Mouse (Mus musculus): Measurements from ENCODE around the gene Strbp. TPM values are rescaled to one million over a fixed set of nuclear protein-coding genes. Genes with fewer than 3 reads are reported as not detected.

Strbp gene
- polyA plus RNA-seq, 1 experiment = 133 TPM

DNA sequence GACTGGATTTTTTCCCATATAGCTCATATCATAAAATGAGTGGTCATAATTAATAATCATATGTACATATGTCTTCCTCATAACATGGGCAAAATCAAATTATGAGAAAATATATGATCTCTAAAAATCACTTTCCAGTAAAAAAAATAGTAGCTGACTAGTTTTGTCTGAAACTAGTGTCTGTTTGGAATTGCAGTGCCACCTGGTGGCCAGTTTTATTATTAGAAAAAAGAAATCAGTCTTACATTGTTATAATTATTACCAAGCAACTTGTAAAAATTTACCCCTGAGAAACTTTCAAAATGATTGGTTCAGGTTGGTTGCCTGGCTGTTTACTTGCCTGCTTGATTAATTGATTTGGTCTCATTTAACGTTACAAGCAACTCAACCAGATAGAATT, 218.3 kb downstream of the Strbp start:
- no peaks in the 10 kb centered on the region for H3K27me3 ChIP-seq (ENCODE audit: control insufficient read depth, insufficient read depth, low read length, poor library complexity, severe bottlenecking)
- H3K4me3 ChIP-seq (ENCODE audit: low read depth, low read length) = no peak overlapping the region
- TF ChIP-seq EP300 (IDR thresholded peaks at IDR 0.05; ENCODE audit: insufficient read depth, low read depth, low read length) = no peak
- TF ChIP-seq POLR2A (IDR thresholded peaks at IDR 0.05; ENCODE audit: insufficient read depth, low read length) = no peak
- TF ChIP-seq CTCF (IDR thresholded peaks at IDR 0.05; ENCODE audit: low read depth, low read length) = no peak
- H3K4me1 ChIP-seq (ENCODE audit: control insufficient read depth, insufficient read depth, low read length) = no peaks in the 10 kb centered on the region
- H3K9ac ChIP-seq (ENCODE audit: low read depth, poor library complexity, severe bottlenecking) = no peak overlapping the region
- H3K27ac ChIP-seq (ENCODE audit: insufficient read depth, low read length) = no peak overlapping the region
- peaks cover 39% of the 10 kb centered on the region for H3K36me3 ChIP-seq (ENCODE audit: control insufficient read depth, insufficient read depth, low read length, poor library complexity, severe bottlenecking)
- H3K9me3 ChIP-seq (replicated peaks; ENCODE audit: control insufficient read depth, insufficient read depth, low read length, poor library complexity, severe bottlenecking) = no peaks in the 10 kb centered on the region

DNA sequence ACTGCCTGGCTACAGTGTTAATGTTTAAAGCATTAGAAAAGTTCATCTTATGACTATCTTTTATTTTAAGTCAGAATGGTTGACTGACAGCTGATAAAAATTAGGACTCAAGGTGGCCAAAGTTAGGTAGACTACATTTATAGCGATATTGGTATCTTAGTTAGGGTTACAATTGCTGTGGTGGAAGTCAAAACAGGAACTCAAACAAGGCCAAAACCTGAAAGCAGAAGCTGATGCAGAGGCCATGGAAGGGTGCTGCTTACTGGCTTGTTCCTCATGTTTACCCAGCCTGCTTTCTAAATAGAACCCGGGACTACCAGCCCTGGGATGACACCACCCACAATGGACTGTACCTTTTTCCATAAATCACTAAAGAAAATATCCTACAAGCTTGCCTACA, 219.5 kb downstream of the Strbp start:
- no peaks in the 10 kb centered on the region for H3K4me1 ChIP-seq (ENCODE audit: control insufficient read depth, insufficient read depth, low read length)
- H3K4me3 ChIP-seq (ENCODE audit: low read depth, low read length) = no peak overlapping the region
- H3K9me3 ChIP-seq (replicated peaks; ENCODE audit: control insufficient read depth, insufficient read depth, low read length, poor library complexity, severe bottlenecking) = no peaks in the 10 kb centered on the region
- TF ChIP-seq EP300 (IDR thresholded peaks at IDR 0.05; ENCODE audit: insufficient read depth, low read depth, low read length) (no peak), CTCF (IDR thresholded peaks at IDR 0.05; ENCODE audit: low read depth, low read length) (no peak), POLR2A (IDR thresholded peaks at IDR 0.05; ENCODE audit: insufficient read depth, low read length) (no peak)
- H3K27ac ChIP-seq (ENCODE audit: insufficient read depth, low read length) = no peak overlapping the region
- H3K27me3 ChIP-seq (ENCODE audit: control insufficient read depth, insufficient read depth, low read length, poor library complexity, severe bottlenecking) = no peaks in the 10 kb centered on the region
- no peak overlapping the region for H3K9ac ChIP-seq (ENCODE audit: low read depth, poor library complexity, severe bottlenecking)
- H3K36me3 ChIP-seq (ENCODE audit: control insufficient read depth, insufficient read depth, low read length, poor library complexity, severe bottlenecking) = peaks cover 29% of the 10 kb centered on the region

DNA sequence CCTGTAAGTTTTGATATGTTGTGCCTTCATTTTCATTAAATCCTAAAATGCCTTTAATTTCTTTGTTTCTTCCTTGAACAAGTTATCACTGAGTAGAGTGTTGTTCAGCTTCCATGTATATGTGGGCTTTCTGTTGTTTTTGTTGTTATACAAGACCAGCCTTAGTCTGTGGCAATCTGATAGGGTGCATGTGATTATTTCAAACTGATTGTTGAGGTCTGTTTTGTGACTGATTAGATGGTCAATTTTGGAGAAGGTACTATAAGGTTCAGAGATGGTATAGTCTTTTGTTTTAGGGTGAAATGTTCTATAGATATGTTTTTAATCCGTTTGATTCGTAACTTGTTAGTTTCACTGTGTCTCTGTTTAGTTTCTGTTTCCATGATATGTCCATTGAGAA, 223.6 kb downstream of the Strbp start:
- Histone ChIP-seq H3K27ac (ENCODE audit: insufficient read depth, low read length) (no peak overlapping the region), H3K36me3 (ENCODE audit: control insufficient read depth, insufficient read depth, low read length, poor library complexity, severe bottlenecking) (peaks cover 25% of the 10 kb centered on the region)
- TF ChIP-seq CTCF (IDR thresholded peaks at IDR 0.05; ENCODE audit: low read depth, low read length) (no peak), EP300 (IDR thresholded peaks at IDR 0.05; ENCODE audit: insufficient read depth, low read depth, low read length) (no peak), POLR2A (IDR thresholded peaks at IDR 0.05; ENCODE audit: insufficient read depth, low read length) (no peak)

DNA sequence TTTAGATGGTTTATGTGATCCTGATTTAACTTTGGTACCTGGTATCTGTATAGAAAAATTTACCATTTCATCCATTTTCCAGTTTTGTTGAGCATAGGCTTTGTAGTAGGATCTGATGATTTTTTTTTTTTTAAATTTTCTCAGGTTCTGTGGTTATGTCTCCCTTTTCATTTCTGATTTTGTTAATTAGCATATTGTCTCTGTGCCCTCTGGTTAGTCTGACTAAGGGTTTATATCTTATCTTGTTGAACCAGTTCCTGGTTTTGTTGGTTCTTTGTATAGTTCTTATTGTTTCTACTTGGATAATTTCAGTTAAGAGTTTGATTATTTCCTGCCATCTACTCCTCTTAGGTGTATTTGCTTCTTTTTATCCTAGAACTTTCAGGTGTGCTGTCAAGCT, 224.1 kb downstream of the Strbp start:
- Histone ChIP-seq H3K4me1 (ENCODE audit: control insufficient read depth, insufficient read depth, low read length) (no peaks in the 10 kb centered on the region), H3K9ac (ENCODE audit: low read depth, poor library complexity, severe bottlenecking) (no peak overlapping the region), H3K36me3 (ENCODE audit: control insufficient read depth, insufficient read depth, low read length, poor library complexity, severe bottlenecking) (peaks cover 25% of the 10 kb centered on the region), H3K27ac (ENCODE audit: insufficient read depth, low read length) (no peak overlapping the region), H3K4me3 (ENCODE audit: low read depth, low read length) (no peak overlapping the region), H3K9me3 (replicated peaks; ENCODE audit: control insufficient read depth, insufficient read depth, low read length, poor library complexity, severe bottlenecking) (no peaks in the 10 kb centered on the region; the same call in none of the 2 replicates), H3K27me3 (ENCODE audit: control insufficient read depth, insufficient read depth, low read length, poor library complexity, severe bottlenecking) (no peaks in the 10 kb centered on the region)
- TF ChIP-seq CTCF (IDR thresholded peaks at IDR 0.05; ENCODE audit: low read depth, low read length) (no peak), POLR2A (IDR thresholded peaks at IDR 0.05; ENCODE audit: insufficient read depth, low read length) (no peak), EP300 (IDR thresholded peaks at IDR 0.05; ENCODE audit: insufficient read depth, low read depth, low read length) (no peak)

More for the DNA sequence above, 223.6 kb downstream of the Strbp start:
- Histone ChIP-seq H3K4me3 (ENCODE audit: low read depth, low read length) (no peak overlapping the region), H3K27me3 (ENCODE audit: control insufficient read depth, insufficient read depth, low read length, poor library complexity, severe bottlenecking) (no peaks in the 10 kb centered on the region), H3K9me3 (replicated peaks; ENCODE audit: control insufficient read depth, insufficient read depth, low read length, poor library complexity, severe bottlenecking) (no peaks in the 10 kb centered on the region; the same call in none of the 2 replicates), H3K4me1 (ENCODE audit: control insufficient read depth, insufficient read depth, low read length) (no peaks in the 10 kb centered on the region), H3K9ac (ENCODE audit: low read depth, poor library complexity, severe bottlenecking) (no peak overlapping the region)

DNA sequence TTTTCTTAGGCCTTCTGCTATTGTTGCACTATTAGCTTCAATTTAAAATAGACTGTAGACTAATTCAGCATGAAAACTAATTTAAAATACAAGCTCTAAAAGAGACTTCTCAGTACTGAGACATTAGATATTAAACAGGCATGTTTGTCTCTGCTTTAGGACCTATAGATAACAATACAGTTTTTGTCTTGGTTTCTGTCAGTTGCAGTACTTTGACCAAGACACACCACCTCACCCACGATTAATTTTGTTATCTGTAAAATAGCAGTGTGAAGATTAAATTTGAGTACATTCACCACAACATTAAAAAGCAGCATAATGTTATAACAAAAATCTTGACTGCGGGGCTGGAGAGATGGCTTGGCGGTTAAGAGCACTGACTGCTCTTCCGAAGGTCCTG, 237.4 kb downstream of the Strbp start:
- Histone ChIP-seq H3K27me3 (ENCODE audit: control insufficient read depth, insufficient read depth, low read length, poor library complexity, severe bottlenecking) (no peaks in the 10 kb centered on the region), H3K9me3 (replicated peaks; ENCODE audit: control insufficient read depth, insufficient read depth, low read length, poor library complexity, severe bottlenecking) (no peaks in the 10 kb centered on the region), H3K36me3 (ENCODE audit: control insufficient read depth, insufficient read depth, low read length, poor library complexity, severe bottlenecking) (peaks cover 5% of the 10 kb centered on the region; the same call in 1 of the 2 replicates), H3K4me1 (ENCODE audit: control insufficient read depth, insufficient read depth, low read length) (no peaks in the 10 kb centered on the region), H3K27ac (ENCODE audit: insufficient read depth, low read length) (no peak overlapping the region), H3K9ac (ENCODE audit: low read depth, poor library complexity, severe bottlenecking) (no peak overlapping the region), H3K4me3 (ENCODE audit: low read depth, low read length) (no peak overlapping the region)
- TF ChIP-seq EP300 (IDR thresholded peaks at IDR 0.05; ENCODE audit: insufficient read depth, low read depth, low read length) (no peak), POLR2A (IDR thresholded peaks at IDR 0.05; ENCODE audit: insufficient read depth, low read length) (no peak), CTCF (IDR thresholded peaks at IDR 0.05; ENCODE audit: low read depth, low read length) (no peak)

DNA sequence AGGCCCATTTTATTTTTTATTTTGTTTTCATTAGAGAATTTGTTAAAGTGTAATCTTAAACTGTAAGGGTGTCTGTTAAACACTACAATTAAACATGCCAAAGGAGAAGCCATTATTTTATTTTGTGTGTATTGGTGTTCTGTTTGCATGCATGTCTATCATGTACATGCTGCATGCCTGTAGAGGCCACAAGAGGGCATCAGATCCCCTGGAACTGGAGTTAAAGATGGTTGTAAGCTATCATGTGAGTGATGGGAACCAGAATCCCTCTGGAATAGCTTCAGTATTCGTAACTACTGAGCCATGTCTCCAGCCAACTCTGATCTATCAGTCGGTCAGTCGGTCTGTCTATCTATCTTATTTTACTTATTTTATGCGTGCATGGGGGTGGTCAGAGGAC, 243.0 kb downstream of the Strbp start:
- no peaks in the 10 kb centered on the region for H3K27me3 ChIP-seq (ENCODE audit: control insufficient read depth, insufficient read depth, low read length, poor library complexity, severe bottlenecking)
- no peaks in the 10 kb centered on the region for H3K9me3 ChIP-seq (replicated peaks; ENCODE audit: control insufficient read depth, insufficient read depth, low read length, poor library complexity, severe bottlenecking)
- H3K36me3 ChIP-seq (ENCODE audit: control insufficient read depth, insufficient read depth, low read length, poor library complexity, severe bottlenecking) = no peaks in the 10 kb centered on the region
- H3K9ac ChIP-seq (ENCODE audit: low read depth, poor library complexity, severe bottlenecking) = no peak overlapping the region
- TF ChIP-seq EP300 (IDR thresholded peaks at IDR 0.05; ENCODE audit: insufficient read depth, low read depth, low read length) = no peak
- no peak for TF ChIP-seq CTCF (IDR thresholded peaks at IDR 0.05; ENCODE audit: low read depth, low read length)
- TF ChIP-seq POLR2A (IDR thresholded peaks at IDR 0.05; ENCODE audit: insufficient read depth, low read length) = no peak
- no peaks in the 10 kb centered on the region for H3K4me1 ChIP-seq (ENCODE audit: control insufficient read depth, insufficient read depth, low read length)
- H3K4me3 ChIP-seq (ENCODE audit: low read depth, low read length) = no peak overlapping the region
- no peak overlapping the region for H3K27ac ChIP-seq (ENCODE audit: insufficient read depth, low read length)
